Mouse (Mus musculus): ENCODE data around the gene Phf14. TPM values are rescaled to one million over a fixed set of nuclear protein-coding genes. Genes with fewer than 3 reads are reported as not detected.

Phf14 gene
- polyA plus RNA-seq, 1 experiment from 2014 or later, result 112 TPM

- Histone ChIP-seq H3K9me3 (no peaks in the 10 kb centered on the region), H3K4me2 (no peak overlapping the region), H3K4me1 (no peaks in the 10 kb centered on the region), H3K4me3 (no peak overlapping the region), H3K36me3 (peaks cover 45% of the 10 kb centered on the region), H3K9ac (no peak overlapping the region), H3K27ac (no peak overlapping the region), H3K27me3 (no peaks in the 10 kb centered on the region)
- WGBS, result 93% methylated on average over 1 of the region's 1 CpGs
- no peak for ATAC-seq (ENCODE audit: insufficient number of reproducible peaks, insufficient read depth, low FRiP score, low TSS enrichment, low read depth)
Measured at GRCm38 (mm10) chr6:11948100-11948499, 40.5 kb downstream of the Phf14 start.

GRCm38 (mm10) chr6:11960172-11960571, 52.6 kb downstream of the Phf14 start:
- Histone ChIP-seq H3K4me1 (no peaks in the 10 kb centered on the region), H3K27ac (no peak overlapping the region), H3K9me3 (no peaks in the 10 kb centered on the region), H3K4me2 (no peak overlapping the region), H3K4me3 (no peak overlapping the region), H3K27me3 (no peaks in the 10 kb centered on the region), H3K36me3 (peaks cover 31% of the 10 kb centered on the region), H3K9ac (no peak overlapping the region)
- WGBS, result 92% methylated on average over 7 of the region's 7 CpGs
- ATAC-seq (ENCODE audit: insufficient number of reproducible peaks, insufficient read depth, low FRiP score, low TSS enrichment, low read depth), result no peak

- 100% methylated on average over 1 of the region's 1 CpGs for WGBS
- H3K36me3 ChIP-seq, result peaks cover 50% of the 10 kb centered on the region
- no peak overlapping the region for H3K9ac ChIP-seq
- H3K4me3 ChIP-seq, result no peak overlapping the region
- no peak overlapping the region for H3K4me2 ChIP-seq
- no peaks in the 10 kb centered on the region for H3K27me3 ChIP-seq
- H3K27ac ChIP-seq, result no peak overlapping the region
- H3K4me1 ChIP-seq, result no peaks in the 10 kb centered on the region
- H3K9me3 ChIP-seq, result no peaks in the 10 kb centered on the region
- ATAC-seq (ENCODE audit: insufficient number of reproducible peaks, insufficient read depth, low FRiP score, low TSS enrichment, low read depth), result no peak
Measured at GRCm38 (mm10) chr6:11993782-11994181, 86.2 kb downstream of the Phf14 start.

DNA sequence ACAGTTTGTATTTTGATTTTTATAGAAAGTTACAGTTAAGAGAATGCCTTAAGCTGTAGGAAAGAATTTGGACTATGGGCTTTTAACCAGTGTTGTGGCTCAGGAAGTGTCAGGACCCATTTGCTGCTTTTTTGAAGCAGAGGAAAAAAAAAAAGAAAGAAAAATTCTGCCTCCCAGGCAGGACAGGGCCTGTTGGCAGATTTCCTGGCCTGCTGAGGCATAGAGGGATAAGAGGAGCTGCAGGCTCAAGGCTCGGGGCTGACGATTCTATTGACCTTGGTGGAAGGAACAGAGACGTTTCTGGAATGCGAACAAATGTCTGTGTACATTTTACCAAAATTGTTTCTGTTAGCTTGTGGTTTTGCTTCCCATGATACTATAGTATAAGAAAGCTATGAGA, 91.0 kb downstream of the Phf14 start:
- no peaks in the 10 kb centered on the region for H3K9me3 ChIP-seq
- WGBS, result 59% methylated on average over 4 of the region's 4 CpGs
- H3K27me3 ChIP-seq, result no peaks in the 10 kb centered on the region
- no peak overlapping the region for H3K9ac ChIP-seq
- H3K4me2 ChIP-seq, result no peak overlapping the region
- no peaks in the 10 kb centered on the region for H3K4me1 ChIP-seq
- no peak overlapping the region for H3K4me3 ChIP-seq
- no peak for ATAC-seq (ENCODE audit: insufficient number of reproducible peaks, insufficient read depth, low FRiP score, low TSS enrichment, low read depth)
- H3K36me3 ChIP-seq, result peaks cover 57% of the 10 kb centered on the region
- H3K27ac ChIP-seq, result peak overlapping the region; percentile 64; the same call in 1 of the 2 replicates

- 83% methylated on average over 1 of the region's 1 CpGs for WGBS
- Histone ChIP-seq H3K9ac (no peak overlapping the region), H3K4me3 (no peak overlapping the region), H3K36me3 (peaks cover 49% of the 10 kb centered on the region), H3K27ac (no peak overlapping the region), H3K27me3 (no peaks in the 10 kb centered on the region), H3K4me1 (no peaks in the 10 kb centered on the region), H3K9me3 (no peaks in the 10 kb centered on the region), H3K4me2 (no peak overlapping the region)
- ATAC-seq (ENCODE audit: insufficient number of reproducible peaks, insufficient read depth, low FRiP score, low TSS enrichment, low read depth), result no peak
Measured at GRCm38 (mm10) chr6:11999506-11999905, 91.9 kb downstream of the Phf14 start.

DNA sequence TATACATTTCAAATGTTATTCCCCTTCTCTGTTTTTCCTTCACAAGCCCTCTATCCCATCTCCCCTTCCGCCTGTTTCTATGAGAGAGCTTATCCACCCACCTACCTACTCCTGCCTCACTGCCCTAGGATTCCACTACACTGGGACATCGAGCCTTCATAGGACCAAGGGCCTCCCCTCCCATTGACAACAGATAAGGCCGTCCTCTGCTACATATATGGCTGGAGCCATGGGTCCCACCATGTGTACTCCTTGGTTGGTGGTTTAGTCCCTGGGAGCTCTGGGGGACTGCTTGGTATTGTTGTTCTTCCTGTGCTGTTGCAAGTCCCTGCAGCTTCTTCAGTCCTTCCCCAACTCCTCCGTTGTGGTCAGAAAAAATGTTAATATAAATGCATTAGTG, 97.8 kb downstream of the Phf14 start:
- Histone ChIP-seq H3K36me3 (peaks cover 18% of the 10 kb centered on the region), H3K9ac (no peak overlapping the region), H3K4me2 (no peak overlapping the region), H3K4me3 (no peak overlapping the region), H3K27me3 (no peaks in the 10 kb centered on the region), H3K4me1 (no peaks in the 10 kb centered on the region), H3K27ac (no peak overlapping the region), H3K9me3 (no peaks in the 10 kb centered on the region)
- 91% methylated on average over 4 of the region's 4 CpGs for WGBS
- no peak for ATAC-seq (ENCODE audit: insufficient number of reproducible peaks, insufficient read depth, low FRiP score, low TSS enrichment, low read depth)

GRCm38 (mm10) chr6:12006001-12006400, 98.4 kb downstream of the Phf14 start:
- WGBS, result 93% methylated on average over 1 of the region's 1 CpGs
- H3K36me3 ChIP-seq, result peaks cover 16% of the 10 kb centered on the region
- no peaks in the 10 kb centered on the region for H3K4me1 ChIP-seq
- H3K4me2 ChIP-seq, result no peak overlapping the region
- no peaks in the 10 kb centered on the region for H3K9me3 ChIP-seq
- no peak overlapping the region for H3K9ac ChIP-seq
- H3K27me3 ChIP-seq, result no peaks in the 10 kb centered on the region
- no peak for ATAC-seq (ENCODE audit: insufficient number of reproducible peaks, insufficient read depth, low FRiP score, low TSS enrichment, low read depth)
- H3K27ac ChIP-seq, result no peak overlapping the region
- H3K4me3 ChIP-seq, result no peak overlapping the region

DNA sequence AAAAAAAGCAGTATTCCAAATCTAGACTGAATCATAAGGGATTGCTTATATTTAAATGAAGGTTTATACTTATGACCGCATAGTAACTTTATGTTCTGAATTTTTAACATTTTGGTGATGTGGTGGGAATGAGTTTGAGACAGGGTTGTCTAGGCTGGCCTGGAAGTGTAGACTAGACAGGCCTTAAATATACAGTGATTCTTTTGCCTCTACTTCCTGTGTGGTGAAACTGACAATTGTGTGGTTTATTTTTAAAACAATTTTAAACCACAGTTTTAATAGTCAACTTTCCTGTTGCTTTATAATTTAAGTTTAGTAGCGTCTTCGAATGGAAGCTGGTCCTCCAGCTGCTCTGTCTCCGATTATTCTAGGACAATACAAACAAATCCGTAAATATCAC, 104.5 kb downstream of the Phf14 start:
- 91% methylated on average over 5 of the region's 5 CpGs for WGBS
- Histone ChIP-seq H3K9ac (no peak overlapping the region), H3K9me3 (no peaks in the 10 kb centered on the region), H3K4me3 (no peak overlapping the region), H3K4me1 (no peaks in the 10 kb centered on the region), H3K4me2 (no peak overlapping the region), H3K36me3 (peaks cover 16% of the 10 kb centered on the region; the same call in 1 of the 2 replicates), H3K27me3 (no peaks in the 10 kb centered on the region), H3K27ac (no peak overlapping the region)
- ATAC-seq (ENCODE audit: insufficient number of reproducible peaks, insufficient read depth, low FRiP score, low TSS enrichment, low read depth), result no peak

DNA sequence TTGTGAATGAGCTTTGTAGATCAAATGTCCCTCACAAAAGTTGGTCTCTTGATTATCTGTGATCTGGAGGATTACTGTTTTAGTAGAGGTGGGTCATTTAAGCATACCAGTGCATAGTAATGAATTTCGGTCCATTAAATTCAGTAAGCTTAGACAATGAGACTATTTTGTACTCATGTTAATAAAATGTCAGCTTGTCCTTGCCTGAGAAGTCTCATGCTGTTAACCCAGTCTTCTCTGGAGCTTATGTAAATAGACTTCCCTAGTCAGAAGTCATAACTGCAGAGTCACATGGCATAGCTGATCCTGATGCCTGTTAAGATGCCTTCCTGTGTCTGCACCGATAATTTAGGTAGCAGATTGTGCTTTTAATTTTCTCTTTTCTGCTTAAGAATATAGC, 106.4 kb downstream of the Phf14 start:
- WGBS, result 70% methylated on average over 2 of the region's 2 CpGs
- no peak overlapping the region for H3K9ac ChIP-seq
- H3K9me3 ChIP-seq, result no peaks in the 10 kb centered on the region
- no peak overlapping the region for H3K4me2 ChIP-seq
- H3K4me3 ChIP-seq, result no peak overlapping the region
- H3K27me3 ChIP-seq, result no peaks in the 10 kb centered on the region
- no peak overlapping the region for H3K27ac ChIP-seq
- no peak for ATAC-seq (ENCODE audit: insufficient number of reproducible peaks, insufficient read depth, low FRiP score, low TSS enrichment, low read depth)
- no peaks in the 10 kb centered on the region for H3K4me1 ChIP-seq
- H3K36me3 ChIP-seq, result peaks cover 16% of the 10 kb centered on the region

DNA sequence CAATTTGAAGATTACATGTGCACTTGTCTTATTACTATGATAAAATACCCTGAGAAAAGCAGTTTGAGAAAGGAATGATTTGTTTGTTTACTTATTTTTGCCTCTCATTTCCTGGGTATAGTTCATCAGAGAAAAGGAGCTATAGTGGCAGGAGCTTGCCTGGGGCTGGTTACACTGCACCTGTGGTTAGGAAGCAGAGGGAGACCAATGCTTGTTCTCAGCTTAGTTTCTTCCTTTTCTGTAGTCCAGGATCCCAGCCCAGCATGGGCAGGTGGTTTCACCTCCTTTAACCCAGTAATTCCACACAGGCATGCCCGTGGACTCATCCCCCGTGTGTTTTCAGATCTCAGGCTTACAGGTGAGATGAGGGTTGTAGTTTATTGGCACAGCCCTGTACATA, 107.1 kb downstream of the Phf14 start:
- no peaks in the 10 kb centered on the region for H3K27me3 ChIP-seq
- H3K27ac ChIP-seq, result no peak overlapping the region
- H3K4me3 ChIP-seq, result no peak overlapping the region
- no peak for ATAC-seq (ENCODE audit: insufficient number of reproducible peaks, insufficient read depth, low FRiP score, low TSS enrichment, low read depth)
- H3K9me3 ChIP-seq, result no peaks in the 10 kb centered on the region
- peaks cover 19% of the 10 kb centered on the region for H3K36me3 ChIP-seq
- 80% methylated on average over 2 of the region's 2 CpGs for WGBS
- no peaks in the 10 kb centered on the region for H3K4me1 ChIP-seq
- no peak overlapping the region for H3K4me2 ChIP-seq
- H3K9ac ChIP-seq, result no peak overlapping the region

DNA sequence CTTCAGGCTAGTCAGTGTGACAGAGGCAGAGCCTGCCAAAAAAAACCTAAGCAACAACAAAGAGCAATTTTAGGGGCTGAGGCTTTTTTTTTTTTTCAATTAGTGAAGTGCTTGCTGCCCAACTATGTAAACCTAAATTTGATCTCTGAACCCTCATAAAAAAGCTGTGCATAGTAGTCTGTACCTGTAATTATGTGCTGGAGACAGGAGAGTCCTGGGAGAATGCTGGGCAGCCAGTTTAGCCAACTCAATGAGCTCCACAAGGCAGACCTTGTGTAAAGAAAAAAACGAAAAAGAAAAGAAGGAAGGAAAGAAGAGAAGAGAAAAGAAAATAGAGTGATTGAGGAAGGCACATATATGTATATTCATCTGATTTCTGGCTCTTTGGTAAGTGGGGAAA, 112.1 kb downstream of the Phf14 start:
- Histone ChIP-seq H3K4me1 (no peaks in the 10 kb centered on the region), H3K36me3 (peaks cover 30% of the 10 kb centered on the region), H3K4me2 (no peak overlapping the region), H3K4me3 (no peak overlapping the region), H3K27me3 (no peaks in the 10 kb centered on the region), H3K9me3 (no peaks in the 10 kb centered on the region), H3K27ac (no peak overlapping the region), H3K9ac (no peak overlapping the region)
- no peak for ATAC-seq (ENCODE audit: insufficient number of reproducible peaks, insufficient read depth, low FRiP score, low TSS enrichment, low read depth)
- WGBS, result 71% methylated on average over 1 of the region's 1 CpGs

- no peak overlapping the region for H3K9ac ChIP-seq
- H3K27me3 ChIP-seq, result no peaks in the 10 kb centered on the region
- 77% methylated on average over 3 of the region's 3 CpGs for WGBS
- H3K4me3 ChIP-seq, result no peak overlapping the region
- no peaks in the 10 kb centered on the region for H3K9me3 ChIP-seq
- peaks cover 27% of the 10 kb centered on the region for H3K36me3 ChIP-seq
- no peak for ATAC-seq (ENCODE audit: insufficient number of reproducible peaks, insufficient read depth, low FRiP score, low TSS enrichment, low read depth)
- H3K27ac ChIP-seq, result no peak overlapping the region
- no peaks in the 10 kb centered on the region for H3K4me1 ChIP-seq
- no peak overlapping the region for H3K4me2 ChIP-seq
Measured at GRCm38 (mm10) chr6:12020156-12020555, 112.5 kb downstream of the Phf14 start.

- no peak for ATAC-seq (ENCODE audit: insufficient number of reproducible peaks, insufficient read depth, low FRiP score, low TSS enrichment, low read depth)
- no peaks in the 10 kb centered on the region for H3K4me1 ChIP-seq
- H3K9me3 ChIP-seq, result no peaks in the 10 kb centered on the region
- no peak overlapping the region for H3K4me2 ChIP-seq
- no peak overlapping the region for H3K27ac ChIP-seq
- H3K36me3 ChIP-seq, result peaks cover 27% of the 10 kb centered on the region
- H3K9ac ChIP-seq, result no peak overlapping the region
- WGBS, result 88% methylated on average over 4 of the region's 4 CpGs
- no peak overlapping the region for H3K4me3 ChIP-seq
- H3K27me3 ChIP-seq, result no peaks in the 10 kb centered on the region
Measured at GRCm38 (mm10) chr6:12020738-12021137, 113.1 kb downstream of the Phf14 start.

Measured in embryonic facial prominence, embryonic 13.5 days (tissue).